Mouse (Mus musculus) bone marrow, adult 2 months (tissue): ENCODE results near the gene Glra1.

Experiments used
- CTCF ChIP-seq: fragments of 200-500 bp; IDR thresholded peaks from 2 replicates; pipeline ENCODE4 v1.5.1; 2011; ENCODE audit warnings: low read length, control low read depth; ENCODE audit not compliant: control insufficient read depth, insufficient read depth
- POLR2A ChIP-seq: fragments of 200-500 bp; IDR thresholded peaks from 2 replicates; pipeline ENCODE4 v1.6.1; 2011; ENCODE audit warnings: low read depth, mild to moderate bottlenecking, control low read depth, low read length, borderline replicate concordance; ENCODE audit not compliant: control insufficient read depth

DNA sequence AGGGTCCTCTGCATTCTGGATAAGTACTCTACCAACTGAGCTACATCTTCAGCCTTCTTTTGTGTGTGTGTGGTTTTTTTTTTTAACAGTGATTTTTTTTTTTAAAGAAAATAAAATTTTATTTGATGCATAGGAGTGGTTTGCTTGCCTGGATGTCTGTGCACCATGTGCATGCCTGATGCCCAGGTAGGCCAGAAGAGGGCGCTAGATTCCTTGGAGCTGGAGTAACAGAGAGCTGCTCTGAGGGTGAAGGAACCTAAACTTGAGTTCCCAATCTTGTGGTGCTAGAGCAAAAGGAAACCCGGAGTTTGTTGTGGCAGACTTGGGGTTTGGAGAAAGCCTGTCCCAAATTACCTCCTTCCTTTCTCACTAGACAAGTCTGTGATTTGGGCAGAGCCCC is 16.8 kb downstream of the Glra1 start:
- TF ChIP-seq POLR2A = no peak
- TF ChIP-seq CTCF = no peak
